Mouse (Mus musculus) olfactory bulb, adult 2 months (tissue): Measurements from ENCODE around the gene Ano2.

Experiments used
- CTCF ChIP-seq: fragments of 200-500 bp; IDR thresholded peaks from 2 replicates; pipeline ENCODE4 v1.5.1; 2012; ENCODE audit warnings: low read depth, mild to moderate bottlenecking, low read length, moderate library complexity; ENCODE audit not compliant: insufficient read depth
- POLR2A ChIP-seq: fragments of 200-500 bp; IDR thresholded peaks from 2 replicates; pipeline ENCODE4 v1.6.1; 2012; ENCODE audit warnings: mild to moderate bottlenecking, low read depth, low read length, moderate library complexity; ENCODE audit not compliant: insufficient read depth

DNA sequence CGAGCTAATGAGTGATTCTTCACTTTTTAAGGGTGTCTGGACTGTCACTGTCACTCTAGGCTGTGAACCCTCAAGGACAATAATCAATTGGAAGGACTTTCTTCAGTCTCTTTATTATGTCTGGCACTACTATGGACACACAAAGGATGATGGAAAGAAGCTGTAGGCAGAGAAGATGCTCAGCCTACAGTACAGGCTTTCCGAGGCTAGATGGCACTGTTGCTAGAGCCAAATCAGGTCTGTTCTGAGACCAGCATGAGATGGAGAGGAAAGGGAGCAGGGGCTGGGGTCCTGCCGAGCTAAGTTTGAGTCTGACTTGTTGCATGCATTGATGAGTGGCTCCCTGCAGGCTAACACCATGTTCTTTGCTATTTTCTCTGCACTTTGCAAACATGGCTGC lies 264.7 kb downstream of the Ano2 start:
- peak; percentile 30; the same call in 1 of the 2 replicates for TF ChIP-seq CTCF
- no peak for TF ChIP-seq POLR2A
